Mouse (Mus musculus) hindbrain, embryonic 14.5 days (tissue): ENCODE results near the gene Bax. TPM values are rescaled to one million over a fixed set of nuclear protein-coding genes. Genes with fewer than 3 reads are reported as not detected.
A peak's percentile ranks its signal among the peaks of the same experiment; 100 is the strongest.

Source experiments
- ATAC-seq: fragments of 200-750 bp; cut with Nextera tagmentation; 2 replicates; pipeline ENCODE4 v1.8.0; 2017; ENCODE audit warnings: moderate number of reproducible peaks, mild to moderate bottlenecking, moderate TSS enrichment, moderate library complexity; ENCODE audit not compliant: low FRiP score
- DNase-seq: peaks from one replicate; pipeline ENCODE4 v3.0.0-alpha.2; 2015; ENCODE audit warnings: low spot score
- H3K27ac ChIP-seq: fragments of 300-500 bp; sonication (generic); 2 replicates; pipeline ENCODE4 v1.5.1; 2014; ENCODE audit warnings: mild to moderate bottlenecking, moderate library complexity
- H3K27me3 ChIP-seq: fragments of 300-500 bp; sonication (generic); 2 replicates; pipeline ENCODE4 v1.6.1; 2014; ENCODE audit warnings: mild to moderate bottlenecking, low read length, mixed read lengths; ENCODE audit not compliant: control insufficient read depth, insufficient read depth
- H3K36me3 ChIP-seq: fragments of 300-500 bp; sonication (generic); replicated peaks from 2 replicates; pipeline ENCODE4 v1.6.1; 2014; ENCODE audit not compliant: control insufficient read depth, insufficient read depth
- H3K4me1 ChIP-seq: fragments of 300-500 bp; sonication (generic); replicated peaks from 2 replicates; pipeline ENCODE4 v1.6.1; 2014; ENCODE audit warnings: antibody characterized with exemption, low read length, mixed read lengths; ENCODE audit not compliant: control insufficient read depth, insufficient read depth
- H3K4me2 ChIP-seq: fragments of 300-500 bp; sonication (generic); replicated peaks from 2 replicates; pipeline ENCODE4 v1.6.1; 2014; ENCODE audit warnings: mild to moderate bottlenecking, moderate library complexity
- H3K4me3 ChIP-seq: fragments of 300-500 bp; sonication (generic); replicated peaks from 2 replicates; pipeline ENCODE4 v1.5.1; 2014; ENCODE audit warnings: mild to moderate bottlenecking, low read length
- H3K9ac ChIP-seq: fragments of 300-500 bp; sonication (generic); 2 replicates; pipeline ENCODE4 v1.6.1; 2014
- H3K9me3 ChIP-seq: fragments of 300-500 bp; sonication (generic); 2 replicates; pipeline ENCODE4 v1.6.1; 2016; ENCODE audit warnings: low read length; ENCODE audit not compliant: control insufficient read depth
- WGBS: fragments of 180-500 bp; shearing (Covaris S2); extraction: QIAGEN DNeasy Blood & Tissue Kit; methylation state at CpG from one replicate; pipeline ENCODE4 v1.1.7; 2014; 5-methylcytosine and 5-hydroxymethylcytosine counted together
- polyA plus RNA-seq: library from polyadenylated mRNA; unstranded; fragments of >200 nt; fragmentation: Nextera tagmentation; extraction: Ambion mirVana; gene quantifications from 2 replicates; pipeline ENCODE4 v1.2.1, GENCODE M21; 2014

The Bax gene
- polyA plus RNA-seq, 1 experiment from 2014 or later = 182 TPM

- no peaks in the 10 kb centered on the region for H3K27me3 ChIP-seq
- no peaks in the 10 kb centered on the region for H3K9me3 ChIP-seq
- WGBS = 82% methylated on average over 9 of the region's 9 CpGs
- H3K4me1 ChIP-seq = peaks cover 4% of the 10 kb centered on the region; the same call in 1 of the 2 replicates
- no peak overlapping the region for H3K4me3 ChIP-seq
- H3K4me2 ChIP-seq = no peak overlapping the region
- no peak overlapping the region for H3K9ac ChIP-seq
- H3K36me3 ChIP-seq = peaks cover 77% of the 10 kb centered on the region
- ATAC-seq (no peak), DNase-seq (no peak)
- H3K27ac ChIP-seq = no peak overlapping the region
Measured at GRCm38 (mm10) chr7:45494548-45494947, 27.9 kb upstream of the Bax start.

- WGBS = 98% methylated on average over 5 of the region's 5 CpGs
- no peaks in the 10 kb centered on the region for H3K9me3 ChIP-seq
- no peak overlapping the region for H3K4me3 ChIP-seq
- no peaks in the 10 kb centered on the region for H3K27me3 ChIP-seq
- peaks cover 61% of the 10 kb centered on the region for H3K36me3 ChIP-seq
- DNase-seq (no peak), ATAC-seq (no peak)
- no peak overlapping the region for H3K9ac ChIP-seq
- H3K4me2 ChIP-seq = no peak overlapping the region
- H3K27ac ChIP-seq = no peak overlapping the region
- peaks cover 11% of the 10 kb centered on the region; the same call in 1 of the 2 replicates for H3K4me1 ChIP-seq
Measured at GRCm38 (mm10) chr7:45492951-45493350, 26.3 kb upstream of the Bax start.

- no peak overlapping the region for H3K4me3 ChIP-seq
- no peak overlapping the region for H3K9ac ChIP-seq
- H3K27me3 ChIP-seq = no peaks in the 10 kb centered on the region
- DNase-seq (no peak), ATAC-seq (no peak)
- H3K4me2 ChIP-seq = no peak overlapping the region
- peaks cover 11% of the 10 kb centered on the region; the same call in 1 of the 2 replicates for H3K4me1 ChIP-seq
- no peaks in the 10 kb centered on the region for H3K9me3 ChIP-seq
- H3K36me3 ChIP-seq = peaks cover 54% of the 10 kb centered on the region
- 93% methylated on average over 8 of the region's 8 CpGs for WGBS
- H3K27ac ChIP-seq = no peak overlapping the region
Measured at GRCm38 (mm10) chr7:45492225-45492844, 25.6 kb upstream of the Bax start.

- no peaks in the 10 kb centered on the region for H3K27me3 ChIP-seq
- no peak overlapping the region for H3K4me2 ChIP-seq
- WGBS = 21% methylated on average over 3 of the region's 3 CpGs
- H3K27ac ChIP-seq = no peak overlapping the region
- H3K9me3 ChIP-seq = no peaks in the 10 kb centered on the region
- H3K36me3 ChIP-seq = peaks cover 44% of the 10 kb centered on the region
- H3K4me1 ChIP-seq = peaks cover 11% of the 10 kb centered on the region; the same call in 1 of the 2 replicates
- H3K4me3 ChIP-seq = no peak overlapping the region
- ATAC-seq (no peak), DNase-seq (no peak)
- H3K9ac ChIP-seq = no peak overlapping the region
Measured at GRCm38 (mm10) chr7:45491264-45491663, 24.6 kb upstream of the Bax start.

GRCm38 (mm10) chr7:45490822-45491221 is 24.1 kb upstream of the Bax start:
- Histone ChIP-seq H3K27me3 (no peaks in the 10 kb centered on the region), H3K4me2 (no peak overlapping the region), H3K36me3 (peaks cover 40% of the 10 kb centered on the region), H3K4me3 (no peak overlapping the region), H3K4me1 (peaks cover 11% of the 10 kb centered on the region; the same call in 1 of the 2 replicates), H3K27ac (0 out of 2 replicates have a peak overlapping the region, but pooled peaks have one; percentile 3), H3K9me3 (no peaks in the 10 kb centered on the region), H3K9ac (no peak overlapping the region)
- ATAC-seq (no peak), DNase-seq (no peak)
- WGBS = 50% methylated on average over 9 of the region's 9 CpGs

- Histone ChIP-seq H3K9me3 (no peaks in the 10 kb centered on the region), H3K27ac (no peak overlapping the region), H3K36me3 (peaks cover 28% of the 10 kb centered on the region), H3K27me3 (no peaks in the 10 kb centered on the region), H3K9ac (no peak overlapping the region), H3K4me1 (peaks cover 11% of the 10 kb centered on the region; the same call in 1 of the 2 replicates), H3K4me3 (no peak overlapping the region), H3K4me2 (no peak overlapping the region)
- WGBS = 83% methylated on average over 7 of the region's 7 CpGs
- no peak for DNase-seq
- no peak for ATAC-seq
Measured at GRCm38 (mm10) chr7:45489578-45489977, 22.9 kb upstream of the Bax start.

GRCm38 (mm10) chr7:45488293-45489204 is 21.9 kb upstream of the Bax start, which contains the start of gene Dhdh:
Gene Dhdh, minus strand, starts transcription at chr7:45488805.
- ATAC-seq (peak; percentile 62), DNase-seq (peak; percentile 47)
- 6% methylated on average over 37 of the region's 38 CpGs for WGBS
- Histone ChIP-seq H3K27ac (peak within 1 kb of the TSS; percentile 88), H3K27me3 (no peaks in the 10 kb centered on the region), H3K4me2 (peak within 1 kb of the TSS; percentile 71), H3K9me3 (no peaks in the 10 kb centered on the region), H3K36me3 (peaks cover 17% of the 10 kb centered on the region; the same call in 1 of the 2 replicates), H3K4me1 (peaks cover 11% of the 10 kb centered on the region; the same call in 1 of the 2 replicates), H3K9ac (peak within 1 kb of the TSS; percentile 62), H3K4me3 (peak within 1 kb of the TSS; percentile 40)

GRCm38 (mm10) chr7:45487861-45488292 is 21.2 kb upstream of the Bax start:
- Histone ChIP-seq H3K9me3 (no peaks in the 10 kb centered on the region), H3K36me3 (peaks cover 10% of the 10 kb centered on the region; the same call in 1 of the 2 replicates), H3K4me1 (peaks cover 11% of the 10 kb centered on the region; the same call in 1 of the 2 replicates), H3K4me3 (peak overlapping the region; percentile 40), H3K4me2 (peak overlapping the region; percentile 71), H3K27ac (peak overlapping the region; percentile 88), H3K27me3 (no peaks in the 10 kb centered on the region), H3K9ac (peak overlapping the region; percentile 62)
- ATAC-seq = peak; percentile 76; the same call in 1 of the 2 replicates
- DNase-seq = peak; percentile 37
- 16% methylated on average over 11 of the region's 11 CpGs for WGBS
